Mouse (Mus musculus) layer of hippocampus, adult 11-12 months (tissue): ENCODE data around the gene Iqschfp.
A peak's percentile ranks its signal among the peaks of the same experiment; 100 is the strongest.

ENCODE experiments used
- DNase-seq: peaks from one replicate; pipeline ENCODE4 v3.0.0; 2022; ENCODE audit warnings: low spot score

Gene Iqschfp

GRCm38 (mm10) chr3:68646387-68647130 is 754.5 kb downstream of the Iqschfp start:
- DNase-seq = peak; percentile 56

DNA sequence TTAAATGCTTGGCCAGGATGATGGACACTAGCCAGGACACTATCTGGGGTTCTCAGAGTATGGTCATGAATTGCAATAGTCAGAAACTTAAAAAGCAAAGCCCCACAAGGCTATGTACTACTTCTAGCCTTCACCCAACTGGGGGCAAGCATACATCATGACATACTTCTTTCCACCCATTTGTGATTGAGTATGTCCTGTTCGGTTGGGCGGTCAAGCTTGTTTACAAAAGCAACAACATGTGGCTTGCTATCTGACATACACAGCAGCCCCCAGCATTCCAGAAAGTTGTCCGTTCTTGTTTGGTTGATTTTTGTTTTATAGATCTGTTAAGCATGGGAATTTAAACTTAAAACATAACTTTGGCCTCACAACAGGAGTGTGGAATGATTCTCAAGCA is 755.2 kb downstream of the Iqschfp start:
- no peak for DNase-seq

DNA sequence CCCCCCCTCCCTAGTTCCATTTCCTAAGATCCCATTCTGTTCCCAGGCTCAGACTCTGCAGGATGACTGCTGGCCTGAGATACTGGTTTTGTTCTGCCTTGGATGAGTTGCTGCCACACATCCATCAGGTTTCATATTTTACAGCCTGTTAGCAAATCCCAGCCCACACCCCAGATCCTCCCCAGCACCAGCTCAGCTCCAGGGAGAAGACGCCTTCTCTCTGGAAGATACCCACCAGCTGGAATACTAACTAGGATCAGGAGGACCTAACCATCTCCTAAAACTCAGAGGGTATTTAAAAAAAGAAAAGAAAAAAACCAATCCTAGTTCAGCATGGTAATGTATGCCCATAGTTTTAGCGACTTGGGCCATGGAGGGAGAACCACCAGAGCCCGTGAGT is 758.2 kb downstream of the Iqschfp start:
- no peak for DNase-seq

GRCm38 (mm10) chr3:68656607-68657352 is 764.7 kb downstream of the Iqschfp start:
- DNase-seq = no peak

- DNase-seq = no peak
Measured at GRCm38 (mm10) chr3:68657589-68658245, 765.7 kb downstream of the Iqschfp start.

DNA sequence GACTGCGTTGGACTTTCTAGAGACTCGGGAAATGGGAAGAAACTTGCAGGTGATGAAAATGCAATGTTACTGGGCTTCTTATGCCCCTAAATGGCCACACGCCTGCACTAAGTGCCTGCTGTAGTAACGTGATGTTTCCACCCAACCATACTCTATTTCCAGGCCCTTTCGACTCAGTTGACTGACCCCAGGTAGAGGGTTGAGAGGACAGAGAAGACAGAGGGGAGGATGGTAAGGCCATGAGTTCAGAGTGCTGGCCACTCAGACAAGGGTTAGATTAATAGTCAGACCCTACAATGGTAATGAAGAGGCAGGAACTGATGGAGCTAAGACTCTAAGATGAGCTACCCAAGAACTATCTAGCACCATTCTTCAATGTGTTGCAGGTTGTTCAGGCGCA is 768.0 kb downstream of the Iqschfp start:
- DNase-seq = no peak

DNA sequence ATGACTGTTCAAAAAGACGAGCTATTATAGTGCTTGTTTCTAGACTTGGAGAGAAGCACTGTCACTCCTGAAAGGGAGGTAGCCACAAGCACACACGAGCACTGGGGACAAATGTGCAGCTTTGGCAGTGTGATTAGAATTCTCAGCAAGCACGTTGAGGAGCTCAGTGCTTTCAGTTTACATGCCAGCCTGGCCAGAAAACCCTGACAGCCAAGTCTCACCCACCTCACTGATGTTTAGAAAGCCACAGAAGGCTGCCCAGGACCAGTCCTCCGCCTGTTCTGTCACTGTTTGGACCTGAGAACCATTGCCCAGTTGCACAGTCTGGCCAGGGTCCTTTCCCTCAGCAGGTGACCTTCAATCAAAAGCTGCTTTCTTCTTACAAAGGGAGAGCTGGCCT is 768.5 kb downstream of the Iqschfp start:
- no peak for DNase-seq

- no peak for DNase-seq
Measured at GRCm38 (mm10) chr3:68662386-68662785, 770.4 kb downstream of the Iqschfp start.

DNA sequence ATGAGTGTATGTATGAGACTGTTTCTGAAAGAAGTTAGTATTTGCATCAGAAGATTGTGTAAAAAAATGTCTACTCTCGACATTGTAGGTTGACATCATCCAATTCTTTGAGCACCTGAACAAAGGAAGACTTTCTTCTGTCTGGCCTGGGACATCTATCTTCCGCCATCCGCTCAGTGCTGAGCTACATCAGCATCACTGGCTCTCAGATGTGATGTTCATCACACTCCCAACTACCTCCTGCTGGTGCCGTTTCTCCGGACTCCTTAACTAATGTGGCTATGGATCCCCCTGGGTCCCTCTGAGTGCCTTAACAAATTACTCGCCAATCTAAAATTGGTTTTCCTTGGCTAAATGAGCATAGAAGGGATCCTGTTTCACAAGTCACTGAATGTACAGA is 772.3 kb downstream of the Iqschfp start:
- no peak for DNase-seq

- no peak for DNase-seq
Measured at GRCm38 (mm10) chr3:68666377-68666776, 774.3 kb downstream of the Iqschfp start.

DNA sequence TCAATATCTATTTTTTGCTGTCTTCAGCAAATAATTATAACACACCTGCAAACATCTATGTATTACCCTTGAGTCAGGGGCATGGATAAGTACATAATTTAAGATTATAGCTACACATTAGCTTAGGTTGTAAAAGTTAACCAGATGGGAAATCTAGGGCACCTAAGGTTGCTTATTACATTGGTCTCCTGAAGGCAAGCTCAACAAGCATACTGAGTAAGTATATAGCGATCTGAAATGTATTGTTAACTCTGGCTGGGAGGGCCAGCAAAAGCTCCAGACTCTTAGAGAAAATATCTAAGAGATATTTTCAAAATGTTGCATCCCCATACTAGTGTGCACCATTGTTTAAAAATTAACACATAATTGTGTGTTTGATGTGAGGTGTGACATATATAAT is 775.8 kb downstream of the Iqschfp start:
- no peak for DNase-seq

DNA sequence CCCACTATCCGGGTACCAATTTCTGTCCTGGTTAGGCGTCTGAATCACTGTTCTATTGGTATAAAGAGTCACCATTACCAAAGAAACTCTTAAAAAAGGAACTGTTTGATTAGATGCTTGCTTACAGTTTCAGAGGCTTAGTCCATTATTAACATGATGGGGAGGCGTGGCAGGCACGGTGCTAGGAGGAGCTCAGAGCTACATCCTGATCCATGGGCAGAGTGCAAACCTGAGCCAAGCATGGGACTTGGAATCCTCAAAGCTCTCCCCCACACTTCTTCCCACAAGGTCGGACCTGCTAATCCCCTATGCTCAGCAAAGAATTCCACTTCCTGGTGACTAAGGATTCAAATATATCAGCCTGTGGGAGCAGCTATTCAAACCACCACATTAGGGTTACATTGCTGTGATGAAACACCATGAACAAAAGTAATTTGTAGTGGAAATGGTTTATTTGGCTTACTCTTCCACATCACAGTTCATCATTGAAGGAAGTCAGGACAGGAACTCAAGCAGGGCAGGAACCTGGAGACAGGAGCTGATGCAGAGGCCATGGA is 777.5 kb downstream of the Iqschfp start:
- DNase-seq = no peak

DNA sequence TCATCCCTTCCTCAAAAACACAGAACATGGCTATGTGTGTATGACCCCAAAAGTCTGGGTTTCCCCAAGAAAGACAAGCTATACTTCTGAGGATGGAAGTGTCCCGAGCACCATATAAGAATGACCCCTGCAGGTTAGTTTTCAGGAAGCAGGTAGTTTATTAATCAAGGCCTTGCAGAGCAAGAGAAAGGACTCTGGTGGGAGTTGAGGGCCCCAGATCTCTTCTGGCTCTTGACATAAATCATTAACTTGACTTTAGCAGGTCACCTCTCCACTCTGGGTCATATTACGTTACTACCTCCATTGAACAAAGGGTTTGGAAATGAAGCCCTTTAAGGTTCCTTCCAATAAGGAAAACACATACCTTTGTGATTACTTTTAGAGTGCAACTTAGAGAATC is 782.7 kb downstream of the Iqschfp start:
- no peak for DNase-seq

DNA sequence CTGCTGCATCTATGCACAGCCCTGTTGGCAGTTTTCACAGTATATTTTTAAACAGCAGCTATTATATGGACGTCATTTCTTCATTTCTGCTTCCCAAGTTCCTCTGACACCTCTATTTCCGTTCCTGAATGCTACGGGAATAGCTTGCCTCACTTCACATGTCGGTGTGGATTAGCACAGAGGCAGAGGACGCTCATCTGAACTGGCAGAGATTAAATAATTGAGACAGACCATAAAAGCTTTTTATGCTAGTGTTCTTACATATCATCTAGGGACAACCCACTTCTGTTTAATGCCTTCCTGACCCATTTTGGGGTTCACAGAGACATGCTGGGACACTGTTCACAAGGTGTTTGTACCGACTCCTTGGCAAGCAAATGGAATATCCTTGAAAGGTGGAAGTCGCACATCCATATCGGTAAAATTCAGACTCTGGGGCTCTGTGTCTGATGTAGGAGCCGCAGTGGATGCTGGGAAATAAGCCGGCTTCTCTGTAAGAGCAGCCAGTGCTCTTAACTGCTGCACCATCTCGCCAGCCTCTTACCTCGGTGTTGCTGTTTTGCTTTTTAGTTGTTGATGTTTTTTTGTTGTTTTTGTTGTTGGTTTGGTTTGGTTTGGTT is 783.3 kb downstream of the Iqschfp start:
- DNase-seq = no peak
